Mouse (Mus musculus): Measurements from ENCODE around the gene Rsbn1l. TPM values are rescaled to one million over a fixed set of nuclear protein-coding genes. Genes with fewer than 3 reads are reported as not detected.

Gene Rsbn1l
- polyA plus RNA-seq, 1 experiment: 2.4 TPM

- no peak for TF ChIP-seq CTCF (IDR thresholded peaks at IDR 0.05; ENCODE audit: control insufficient read depth, insufficient read depth, insufficient replicate concordance, low read depth, low read length)
- TF ChIP-seq POLR2A (IDR thresholded peaks at IDR 0.05; ENCODE audit: control insufficient read depth, low read depth, low read length): no peak
- H3K4me1 ChIP-seq (ENCODE audit: control insufficient read depth, insufficient read depth, low read length): no peaks in the 10 kb centered on the region
- no peaks in the 10 kb centered on the region for H3K27me3 ChIP-seq (ENCODE audit: control insufficient read depth, insufficient read depth, low read length)
- H3K36me3 ChIP-seq (ENCODE audit: control insufficient read depth, insufficient read depth, low read length): no peaks in the 10 kb centered on the region
- no peak overlapping the region for H3K27ac ChIP-seq (ENCODE audit: control insufficient read depth, insufficient read depth, low read depth, low read length)
- no peak overlapping the region for H3K4me3 ChIP-seq (ENCODE audit: control insufficient read depth, low read depth, low read length)
Observed at GRCm38 (mm10) chr5:20905437-20905836, 50.8 kb downstream of the Rsbn1l start.

- TF ChIP-seq POLR2A (IDR thresholded peaks at IDR 0.05; ENCODE audit: control insufficient read depth, low read depth, low read length): no peak
- TF ChIP-seq CTCF (IDR thresholded peaks at IDR 0.05; ENCODE audit: control insufficient read depth, insufficient read depth, insufficient replicate concordance, low read depth, low read length): no peak
- Histone ChIP-seq H3K27me3 (ENCODE audit: control insufficient read depth, insufficient read depth, low read length) (no peaks in the 10 kb centered on the region), H3K36me3 (ENCODE audit: control insufficient read depth, insufficient read depth, low read length) (no peaks in the 10 kb centered on the region), H3K4me1 (ENCODE audit: control insufficient read depth, insufficient read depth, low read length) (no peaks in the 10 kb centered on the region), H3K4me3 (ENCODE audit: control insufficient read depth, low read depth, low read length) (no peak overlapping the region; the same call in 1 of the 2 replicates), H3K27ac (ENCODE audit: control insufficient read depth, insufficient read depth, low read depth, low read length) (no peak overlapping the region)
Observed at GRCm38 (mm10) chr5:20904647-20905046, 51.6 kb downstream of the Rsbn1l start.

- H3K27me3 ChIP-seq (ENCODE audit: control insufficient read depth, insufficient read depth, low read length): no peaks in the 10 kb centered on the region
- H3K27ac ChIP-seq (ENCODE audit: control insufficient read depth, insufficient read depth, low read depth, low read length): no peak overlapping the region
- H3K36me3 ChIP-seq (ENCODE audit: control insufficient read depth, insufficient read depth, low read length): no peaks in the 10 kb centered on the region
- no peaks in the 10 kb centered on the region for H3K4me1 ChIP-seq (ENCODE audit: control insufficient read depth, insufficient read depth, low read length)
- H3K4me3 ChIP-seq (ENCODE audit: control insufficient read depth, low read depth, low read length): no peak overlapping the region
- TF ChIP-seq POLR2A (IDR thresholded peaks at IDR 0.05; ENCODE audit: control insufficient read depth, low read depth, low read length): no peak
- TF ChIP-seq CTCF (IDR thresholded peaks at IDR 0.05; ENCODE audit: control insufficient read depth, insufficient read depth, insufficient replicate concordance, low read depth, low read length): no peak
Observed at GRCm38 (mm10) chr5:20897446-20898167, 58.6 kb downstream of the Rsbn1l start.

- TF ChIP-seq CTCF (IDR thresholded peaks at IDR 0.05; ENCODE audit: control insufficient read depth, insufficient read depth, insufficient replicate concordance, low read depth, low read length) (no peak), POLR2A (IDR thresholded peaks at IDR 0.05; ENCODE audit: control insufficient read depth, low read depth, low read length) (no peak)
- H3K27me3 ChIP-seq (ENCODE audit: control insufficient read depth, insufficient read depth, low read length): no peaks in the 10 kb centered on the region
- no peak overlapping the region for H3K27ac ChIP-seq (ENCODE audit: control insufficient read depth, insufficient read depth, low read depth, low read length)
- no peaks in the 10 kb centered on the region for H3K36me3 ChIP-seq (ENCODE audit: control insufficient read depth, insufficient read depth, low read length)
- peaks cover 4% of the 10 kb centered on the region; the same call in 1 of the 2 replicates for H3K4me1 ChIP-seq (ENCODE audit: control insufficient read depth, insufficient read depth, low read length)
- no peak overlapping the region for H3K4me3 ChIP-seq (ENCODE audit: control insufficient read depth, low read depth, low read length)
Observed at GRCm38 (mm10) chr5:20884036-20884620, 72.1 kb downstream of the Rsbn1l start.

- Histone ChIP-seq H3K4me3 (ENCODE audit: control insufficient read depth, low read depth, low read length) (peak within 1 kb of the TSS; percentile 95), H3K27me3 (ENCODE audit: control insufficient read depth, insufficient read depth, low read length) (no peaks in the 10 kb centered on the region), H3K4me1 (ENCODE audit: control insufficient read depth, insufficient read depth, low read length) (peaks cover 4% of the 10 kb centered on the region; the same call in 1 of the 2 replicates), H3K36me3 (ENCODE audit: control insufficient read depth, insufficient read depth, low read length) (no peaks in the 10 kb centered on the region), H3K27ac (ENCODE audit: control insufficient read depth, insufficient read depth, low read depth, low read length) (peak within 1 kb of the TSS; percentile 87)
- no peak for TF ChIP-seq CTCF (IDR thresholded peaks at IDR 0.05; ENCODE audit: control insufficient read depth, insufficient read depth, insufficient replicate concordance, low read depth, low read length)
- peak; percentile 77 for TF ChIP-seq POLR2A (IDR thresholded peaks at IDR 0.05; ENCODE audit: control insufficient read depth, low read depth, low read length)
Observed at GRCm38 (mm10) chr5:20881915-20882800, 74.0 kb downstream of the Rsbn1l start, which contains the start of the genes Phtf2 and Tmem60. Gene Phtf2, minus strand, starts transcription at chr5:20882124. Gene Tmem60, plus strand, starts transcription at chr5:20882191.

GRCm38 (mm10) chr5:20880797-20881775 lies 75.1 kb downstream of the Rsbn1l start:
- Histone ChIP-seq H3K4me1 (ENCODE audit: control insufficient read depth, insufficient read depth, low read length) (peaks cover 4% of the 10 kb centered on the region; the same call in 1 of the 2 replicates), H3K4me3 (ENCODE audit: control insufficient read depth, low read depth, low read length) (peak overlapping the region; percentile 95), H3K36me3 (ENCODE audit: control insufficient read depth, insufficient read depth, low read length) (no peaks in the 10 kb centered on the region), H3K27me3 (ENCODE audit: control insufficient read depth, insufficient read depth, low read length) (no peaks in the 10 kb centered on the region), H3K27ac (ENCODE audit: control insufficient read depth, insufficient read depth, low read depth, low read length) (peak overlapping the region; percentile 87)
- TF ChIP-seq CTCF (IDR thresholded peaks at IDR 0.05; ENCODE audit: control insufficient read depth, insufficient read depth, insufficient replicate concordance, low read depth, low read length) (no peak), POLR2A (IDR thresholded peaks at IDR 0.05; ENCODE audit: control insufficient read depth, low read depth, low read length) (no peak)
